Mouse (Mus musculus): ENCODE measurements at regions not wholly inside any gene's neighbourhood (a gene's known extent, or its start where the extent isn't known, plus 50 kb on each side); places are given as distances from the start of the nearest gene placed in this dataset.

GRCm38 (mm10) chr17:54944288-54944931 lies 500.8 kb upstream of the St6gal2 start:
- DNase-seq (ENCODE audit: extremely low read depth): no peak

More at GRCm38 (mm10) chr17:54944288-54944931, 500.8 kb upstream of the St6gal2 start:
- Histone ChIP-seq H3K36me3 (replicated peaks in 1 of 2; ENCODE audit: control insufficient read depth in 1 of 2, insufficient read depth in 1 of 2, low read length in 1 of 2) (no peaks in the 10 kb centered on the region), H3K9me3 (replicated peaks; ENCODE audit: low read length) (peaks cover 36% of the 10 kb centered on the region), H3K4me1 (ENCODE audit: control insufficient read depth in 1 of 2, insufficient read depth in 2 of 2) (no peaks in the 10 kb centered on the region), H3K27ac (ENCODE audit: insufficient read depth, low read depth) (no peak overlapping the region), H3K9ac (ENCODE audit: insufficient read depth, low read depth) (no peak overlapping the region), H3K79me2 (replicated peaks; ENCODE audit: control insufficient read depth, extremely low read depth, insufficient read depth, poor library complexity, severe bottlenecking) (no peaks in the 10 kb centered on the region), H3K4me3 (replicated peaks in 1 of 3; ENCODE audit: low read depth in 2 of 3, low read length in 2 of 3, poor library complexity in 1 of 3) (no peak overlapping the region), H3K27me3 (replicated peaks) (no peaks in the 10 kb centered on the region), H3K4me2 (ENCODE audit: insufficient read depth, low read depth, poor library complexity, severe bottlenecking) (no peak overlapping the region)
- dilution Hi-C loops (cut with MboI; ENCODE audit: extremely low pct_ligation_motif_present, extremely low pct_unique_long_range_greater_than_20kb, low sequenced_read_pairs): no loop called here
- in situ Hi-C loops (cut with MboI; ENCODE audit: low pct_ligation_motif_present, low pct_unique_long_range_greater_than_20kb, low sequenced_read_pairs): no loop called here
- TF ChIP-seq MYC (IDR thresholded peaks at IDR 0.05; ENCODE audit: low read depth, low read length) (no peak), RCOR1 (conservative IDR thresholded peaks at IDR 0.05; ENCODE audit: low read depth, low read length) (no peak), MAZ (IDR thresholded peaks at IDR 0.05; ENCODE audit: low read depth, low read length) (no peak), KAT2A (IDR thresholded peaks at IDR 0.05; ENCODE audit: insufficient replicate concordance, low read length) (no peak), NRF1 (IDR thresholded peaks at IDR 0.05; ENCODE audit: low read depth, low read length) (no peak), SMC3 (IDR thresholded peaks at IDR 0.05; ENCODE audit: low read depth, low read length) (no peak), USF1 (IDR thresholded peaks at IDR 0.05; ENCODE audit: low read depth, low read length) (no peak), TBP (conservative IDR thresholded peaks at IDR 0.05; ENCODE audit: low read depth, low read length) (no peak), NELFE (IDR thresholded peaks at IDR 0.05; ENCODE audit: low read depth, low read length) (no peak), POLR2A (IDR thresholded peaks at IDR 0.05; ENCODE audit: low read depth, low read length) (no peak), MAFK (IDR thresholded peaks at IDR 0.05; ENCODE audit: insufficient replicate concordance, low read length) (no peak)

All from CH12.LX (cell line).